Mouse (Mus musculus) thymus, adult 2 months (tissue): ENCODE results near the gene Ikbkg.

ENCODE experiments used
- CTCF ChIP-seq: fragments of 200-500 bp; IDR thresholded peaks from 2 replicates; pipeline ENCODE4 v1.5.1; 2012; ENCODE audit warnings: mild to moderate bottlenecking, control low read depth, low read length, moderate library complexity, borderline replicate concordance; ENCODE audit not compliant: control insufficient read depth, poor library complexity, insufficient read depth; ENCODE audit errors: extremely low read depth
- POLR2A ChIP-seq: fragments of 200-500 bp; IDR thresholded peaks from 2 replicates; pipeline ENCODE4 v1.6.1; 2012; ENCODE audit warnings: mild to moderate bottlenecking, low read length, control low read depth, moderate library complexity; ENCODE audit not compliant: control insufficient read depth, poor library complexity, insufficient read depth; ENCODE audit errors: extremely low read depth

- TF ChIP-seq CTCF, result no peak
- no peak for TF ChIP-seq POLR2A
Observed at GRCm38 (mm10) chrX:74388153-74388552, 4.9 kb upstream of the Ikbkg start.
